Mouse (Mus musculus) heart, embryonic 10.5 days (tissue): ENCODE data around the gene Gm3072. TPM values are rescaled to one million over a fixed set of nuclear protein-coding genes. Genes with fewer than 3 reads are reported as not detected.
"Not testable (repeated sequence)": the region's sequence is repeated elsewhere in the genome, so short reads cannot be mapped to it uniquely, and the experiment has no call there.

Experiments used
- DNase-seq: peaks from one replicate; pipeline ENCODE4 v3.0.0-alpha.2; 2017; ENCODE audit warnings: low spot score
- H3K27ac ChIP-seq: fragments of 300-500 bp; sonication (generic); 2 replicates; pipeline ENCODE4 v1.5.1; 2016; ENCODE audit warnings: mild to moderate bottlenecking
- H3K27me3 ChIP-seq: fragments of 300-500 bp; sonication (generic); 2 replicates; pipeline ENCODE4 v1.6.1; 2016; ENCODE audit warnings: mild to moderate bottlenecking; ENCODE audit not compliant: poor library complexity, insufficient read depth, severe bottlenecking
- H3K36me3 ChIP-seq: fragments of 300-500 bp; sonication (generic); 2 replicates; pipeline ENCODE4 v1.6.1; 2016; ENCODE audit warnings: mild to moderate bottlenecking, moderate library complexity
- H3K4me1 ChIP-seq: fragments of 300-500 bp; sonication (generic); 2 replicates; pipeline ENCODE4 v1.6.1; 2016; ENCODE audit warnings: mild to moderate bottlenecking
- H3K4me3 ChIP-seq: fragments of 300-500 bp; sonication (generic); 2 replicates; pipeline ENCODE4 v1.5.1; 2016; ENCODE audit warnings: mild to moderate bottlenecking, moderate library complexity
- H3K9me3 ChIP-seq: fragments of 300-500 bp; sonication (generic); 2 replicates; pipeline ENCODE4 v1.6.1; 2016; ENCODE audit warnings: mild to moderate bottlenecking, moderate library complexity
- WGBS: fragments of 180-500 bp; shearing (Covaris S2); methylation state at CpG from one replicate; pipeline ENCODE4 v1.1.7; 2016; 5-methylcytosine and 5-hydroxymethylcytosine counted together
- polyA plus RNA-seq: library from polyadenylated mRNA; unstranded; fragments of >200 nt; fragmentation: Nextera tagmentation; extraction: Ambion mirVana; gene quantifications from 2 replicates; pipeline ENCODE4 v1.2.1, GENCODE M21; 2016

Gene Gm3072
- not detected in 2 replicates for polyA plus RNA-seq

DNA sequence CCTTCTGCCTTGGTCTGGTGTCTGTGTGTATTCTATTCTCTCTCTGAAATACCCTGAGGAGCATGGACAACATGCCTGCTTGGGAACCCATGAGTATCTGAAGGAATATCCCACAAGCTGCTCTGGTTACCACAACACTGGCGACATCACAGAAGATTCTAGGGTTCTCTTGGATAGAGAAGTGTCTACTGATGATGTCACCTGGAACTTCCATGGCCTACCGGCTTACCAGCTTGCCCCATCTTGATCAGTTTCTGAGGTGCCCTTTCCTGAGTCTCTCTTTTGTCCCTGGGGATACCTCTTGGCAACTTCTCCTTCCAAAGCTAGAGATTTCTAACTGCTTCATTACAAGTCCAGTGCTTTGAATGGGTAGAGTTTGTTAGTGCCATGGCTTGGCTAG, at the start of gene Gm3072:
TSS of gene Gm3072 (minus strand) at position 101 of the 400 bp plus-strand sequence.
- H3K9me3 ChIP-seq, H3K27ac ChIP-seq, H3K4me3 ChIP-seq, H3K4me1 ChIP-seq, H3K27me3 ChIP-seq, H3K36me3 ChIP-seq, DNase-seq: not testable (repeated sequence)
- WGBS, result 81% methylated on average over 1 of the region's 2 CpGs

DNA sequence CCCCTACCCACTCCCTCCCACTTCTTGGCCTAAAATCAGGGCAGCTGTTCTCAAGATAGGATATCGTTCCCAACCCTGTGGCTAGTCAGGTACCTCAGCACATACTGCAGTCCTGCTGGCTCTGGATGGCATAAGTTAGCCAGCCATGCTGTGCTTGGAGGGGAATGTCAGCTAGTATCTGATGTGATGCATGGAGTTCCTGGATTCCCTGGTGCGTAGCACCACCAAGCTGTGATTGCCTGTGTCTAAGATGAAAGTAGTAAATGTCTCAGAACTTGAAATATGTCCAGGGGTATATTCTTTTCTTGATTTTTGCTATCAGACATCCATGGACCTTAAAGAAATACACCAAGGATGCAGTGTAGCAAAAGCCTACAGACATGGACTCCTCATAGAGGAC, 23.8 kb upstream of the Gm3072 start:
- not testable (repeated sequence) for H3K4me1 ChIP-seq, H3K9me3 ChIP-seq, H3K4me3 ChIP-seq, H3K27me3 ChIP-seq, DNase-seq, H3K36me3 ChIP-seq, H3K27ac ChIP-seq
- WGBS, result 81% methylated on average over 2 of the region's 2 CpGs

GRCm38 (mm10) chr14:41646387-41646786, 22.0 kb upstream of the Gm3072 start, which contains the start of gene Gm3676:
Gene Gm3676, minus strand, starts transcription at chr14:41646487.
- not testable (repeated sequence) for H3K4me3 ChIP-seq, DNase-seq, H3K9me3 ChIP-seq, H3K4me1 ChIP-seq, H3K36me3 ChIP-seq, H3K27me3 ChIP-seq, H3K27ac ChIP-seq
- WGBS, result no CpG with 5 or more reads among the region's 1 CpGs

GRCm38 (mm10) chr14:41630144-41630543, 5.7 kb upstream of the Gm3072 start:
- H3K27me3 ChIP-seq, H3K4me1 ChIP-seq, H3K9me3 ChIP-seq, H3K27ac ChIP-seq, H3K4me3 ChIP-seq, DNase-seq, H3K36me3 ChIP-seq: not testable (repeated sequence)
- 90% methylated on average over 9 of the region's 11 CpGs for WGBS

DNA sequence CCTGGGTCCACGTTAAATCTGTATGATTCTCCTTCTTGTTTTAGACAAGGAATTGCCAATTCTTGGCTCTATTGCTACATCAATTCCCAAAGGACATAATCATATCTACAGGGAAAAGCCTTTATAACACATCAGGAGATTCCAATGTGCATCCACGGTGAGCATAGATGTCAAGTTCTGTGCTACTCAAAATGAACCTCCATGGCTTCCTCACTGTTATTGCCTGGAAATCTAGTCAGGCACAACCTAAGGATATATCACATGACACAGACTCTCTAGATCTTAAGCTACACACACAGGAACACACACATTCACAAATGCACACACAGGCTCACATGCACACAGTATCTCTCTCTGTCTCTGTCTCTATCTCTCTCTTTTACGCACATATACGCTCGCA, 1.9 kb downstream of the Gm3072 start:
- H3K27me3 ChIP-seq, H3K27ac ChIP-seq, H3K4me1 ChIP-seq, H3K36me3 ChIP-seq, DNase-seq, H3K4me3 ChIP-seq, H3K9me3 ChIP-seq: not testable (repeated sequence)
- 95% methylated on average over 5 of the region's 5 CpGs for WGBS

DNA sequence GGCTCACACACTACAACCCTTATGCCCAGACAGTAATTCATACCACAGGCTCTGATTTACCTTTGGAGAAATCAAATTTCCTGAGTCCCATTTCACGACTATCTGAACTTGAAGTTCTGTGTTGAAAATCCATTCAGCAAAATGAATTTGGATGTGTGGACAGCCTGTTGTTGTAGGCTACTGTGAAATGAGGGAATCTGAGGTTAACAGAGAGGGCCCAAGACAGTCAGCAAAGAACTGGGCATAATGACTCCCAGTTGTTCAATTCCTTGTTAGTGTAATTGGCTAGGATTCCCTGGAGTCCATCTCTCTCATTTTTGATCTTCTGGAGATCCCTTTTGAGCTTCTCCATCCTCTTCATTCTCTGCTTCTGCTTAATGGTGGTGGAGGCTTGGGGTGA, 13.7 kb downstream of the Gm3072 start:
- not testable (repeated sequence) for H3K9me3 ChIP-seq, H3K27ac ChIP-seq, H3K27me3 ChIP-seq, H3K4me1 ChIP-seq, DNase-seq, H3K36me3 ChIP-seq, H3K4me3 ChIP-seq
- 72% methylated on average over 1 of the region's 1 CpGs for WGBS

- H3K9me3 ChIP-seq, H3K4me3 ChIP-seq, H3K4me1 ChIP-seq, H3K36me3 ChIP-seq, H3K27ac ChIP-seq, DNase-seq, H3K27me3 ChIP-seq: not testable (repeated sequence)
- 86% methylated on average over 15 of the region's 15 CpGs for WGBS
Observed at GRCm38 (mm10) chr14:41600935-41601334, 23.5 kb downstream of the Gm3072 start.

DNA sequence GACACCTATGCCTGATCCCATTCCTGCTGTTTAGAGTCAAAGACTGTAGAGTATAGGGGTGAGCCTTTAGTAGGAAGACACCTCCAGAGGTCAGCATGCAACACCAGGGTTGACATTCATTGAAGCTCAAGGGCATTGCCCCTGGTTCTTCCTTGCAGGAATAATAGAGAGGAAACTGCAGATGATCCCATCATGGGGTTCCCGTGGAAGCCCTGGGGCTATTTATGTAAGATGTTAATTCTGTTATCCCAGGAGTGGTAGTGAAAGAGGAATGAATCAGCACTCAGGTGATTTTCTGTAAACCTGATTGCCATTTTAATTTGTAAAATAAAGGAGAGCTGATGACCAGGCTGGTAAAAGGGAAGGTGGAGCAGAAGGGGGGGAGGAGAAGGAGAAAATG, 38.1 kb downstream of the Gm3072 start:
- not testable (repeated sequence) for H3K4me3 ChIP-seq, H3K27ac ChIP-seq, H3K9me3 ChIP-seq, DNase-seq, H3K27me3 ChIP-seq, H3K36me3 ChIP-seq, H3K4me1 ChIP-seq
- WGBS, result 77% methylated on average over 1 of the region's 1 CpGs

- H3K4me1 ChIP-seq, H3K4me3 ChIP-seq, H3K36me3 ChIP-seq, H3K27ac ChIP-seq, H3K9me3 ChIP-seq, DNase-seq, H3K27me3 ChIP-seq: not testable (repeated sequence)
- no CpG with 5 or more reads among the region's 1 CpGs for WGBS
Observed at GRCm38 (mm10) chr14:41572911-41573310, 51.5 kb downstream of the Gm3072 start, which contains the start of gene 1700049E17Rik2. Gene 1700049E17Rik2, plus strand, starts transcription at chr14:41573211.

Other genes starting within 250 kb of the Gm3072 start
- not detected in 2 replicates for gene Gm7945, start 238.2 kb downstream of the Gm3072 start, polyA plus RNA-seq
- gene Gm6482, start 216.3 kb downstream of the Gm3072 start, polyA plus RNA-seq, result not detected in 2 replicates
- gene Gm7954, start 171.1 kb downstream of the Gm3072 start, polyA plus RNA-seq, result not detected in 2 replicates
- gene Gm3486, start 135.1 kb downstream of the Gm3072 start, polyA plus RNA-seq, result not detected in 2 replicates
- not detected in 2 replicates for gene Gm7970, start 69.0 kb downstream of the Gm3072 start, polyA plus RNA-seq
- gene 1700049E17Rik2, start 51.4 kb downstream of the Gm3072 start, polyA plus RNA-seq, result not detected in 2 replicates
- not detected in 2 replicates for gene Gm3676, start 21.9 kb upstream of the Gm3072 start, polyA plus RNA-seq
- gene Gm8068, start 77.3 kb upstream of the Gm3072 start, polyA plus RNA-seq, result not detected in 2 replicates
- not detected in 2 replicates for gene Gm7929, start 126.0 kb upstream of the Gm3072 start, polyA plus RNA-seq
- not detected in 2 replicates for gene Gm47189, start 147.8 kb upstream of the Gm3072 start, polyA plus RNA-seq